Mouse (Mus musculus) adrenal gland, postnatal 14 days (tissue): ENCODE data around the gene Ddx51. TPM values are rescaled to one million over a fixed set of nuclear protein-coding genes. Genes with fewer than 3 reads are reported as not detected.
A peak's percentile ranks its signal among the peaks of the same experiment; 100 is the strongest.

Experiments
- DNase-seq: peaks from one replicate; pipeline ENCODE4 v3.0.0; 2021; ENCODE audit warnings: mixed read lengths
- microRNA-seq, 2 experiments: library from miRNA; unstranded; fragments of <30 nt; microRNA quantifications; one replicate each; pipeline ENCODE4 v1.2.0; 2021
- total RNA-seq: library from RNA; stranded (reverse); gene quantifications from 2 replicates; pipeline ENCODE4 v1.2.3, GENCODE M21; 2021

Gene Ddx51
- total RNA-seq, 1 experiment from 2014 or later: 23.6 TPM

GRCm38 (mm10) chr5:110659682-110660081, 6.4 kb downstream of the Ddx51 start:
- DNase-seq: no peak

GRCm38 (mm10) chr5:110664041-110664440, 10.8 kb downstream of the Ddx51 start:
- no peak for DNase-seq

- no peak for DNase-seq
Measured at GRCm38 (mm10) chr5:110664750-110665269, 11.6 kb downstream of the Ddx51 start.

GRCm38 (mm10) chr5:110665486-110666121, 12.4 kb downstream of the Ddx51 start:
- DNase-seq: no peak

- peak; percentile 16 for DNase-seq
Measured at GRCm38 (mm10) chr5:110682041-110682440, 28.8 kb downstream of the Ddx51 start.

- DNase-seq: no peak
Measured at GRCm38 (mm10) chr5:110698617-110699016, 45.4 kb downstream of the Ddx51 start.

- DNase-seq: no peak
Measured at GRCm38 (mm10) chr5:110704004-110704403, 50.8 kb downstream of the Ddx51 start.

- no peak for DNase-seq
Measured at GRCm38 (mm10) chr5:110709256-110709655, 56.0 kb downstream of the Ddx51 start.

Small RNA genes within 50 kb of the gene (microRNA-seq; reads per million reads assigned to microRNA genes)
- gene Mir7026: 1.3 to 1.9 reads per million in 2 experiments

Other genes starting within 250 kb of the Ddx51 start
- gene Fbrsl1, start 204.9 kb upstream of the Ddx51 start, total RNA-seq: 74.4 and 78.0 TPM in 2 replicates
- gene Galnt9, start 109.1 kb upstream of the Ddx51 start, total RNA-seq: 0.30 TPM in 1 of 2 replicates, not detected in the other
- 24.7 and 26.3 TPM in 2 replicates for gene Noc4l, start within 50 bp of the Ddx51 start, total RNA-seq
- gene Ep400, start 117.3 kb downstream of the Ddx51 start, total RNA-seq: 84.7 and 85.3 TPM in 2 replicates
- gene Pus1, start 127.2 kb downstream of the Ddx51 start, total RNA-seq: 38.5 and 45.8 TPM in 2 replicates
- 49.0 and 50.7 TPM in 2 replicates for gene Ulk1, start 156.6 kb downstream of the Ddx51 start, total RNA-seq
- gene Hscb, start 186.3 kb downstream of the Ddx51 start, total RNA-seq: 20.0 and 23.0 TPM in 2 replicates
- 5.9 and 6.0 TPM in 2 replicates for gene Chek2, start 186.5 kb downstream of the Ddx51 start, total RNA-seq
- gene Ttc28, start 226.4 kb downstream of the Ddx51 start, total RNA-seq: 25.5 and 32.5 TPM in 2 replicates